Mouse (Mus musculus) spleen, embryonic (tissue): ENCODE measurements around the gene Acpp.

Source experiments
- CTCF ChIA-PET: fragments of 350-600 bp; sonication (Branson Sonifier 250); formaldehyde crosslinking; loops from one replicate; lab custom pipeline; 2022; lab: Charles Lee

The Acpp gene

GRCm38 (mm10) chr9:104254408-104255180 is 83.0 kb downstream of the Acpp start:
- CTCF ChIA-PET, result no interaction called here

GRCm38 (mm10) chr9:104252637-104253036 is 84.9 kb downstream of the Acpp start:
- CTCF ChIA-PET, result no interaction called here

- CTCF ChIA-PET, result no interaction called here
Measured at GRCm38 (mm10) chr9:104251687-104252086, 85.9 kb downstream of the Acpp start.

GRCm38 (mm10) chr9:104251111-104251510 is 86.4 kb downstream of the Acpp start:
- CTCF ChIA-PET, result no interaction called here

- CTCF ChIA-PET, result no interaction called here
Measured at GRCm38 (mm10) chr9:104247307-104247987, 90.1 kb downstream of the Acpp start.

- CTCF ChIA-PET, result no interaction called here
Measured at GRCm38 (mm10) chr9:104243799-104244466, 93.6 kb downstream of the Acpp start.

- CTCF ChIA-PET, result no interaction called here
Measured at GRCm38 (mm10) chr9:104240146-104240545, 97.4 kb downstream of the Acpp start.

- CTCF ChIA-PET, result no interaction called here
Measured at GRCm38 (mm10) chr9:104239076-104239475, 98.5 kb downstream of the Acpp start.
